Mouse (Mus musculus) hindbrain, embryonic 13.5 days (tissue): ENCODE measurements around the gene Cyp2c29. TPM values are rescaled to one million over a fixed set of nuclear protein-coding genes. Genes with fewer than 3 reads are reported as not detected.
"Not testable (repeated sequence)": the region's sequence is repeated elsewhere in the genome, so short reads cannot be mapped to it uniquely, and the experiment has no call there.

Experiments
- ATAC-seq: fragments of 200-750 bp; cut with Nextera tagmentation; 2 replicates; pipeline ENCODE4 v1.8.0; 2017; ENCODE audit warnings: moderate TSS enrichment; ENCODE audit not compliant: low FRiP score
- H3K27ac ChIP-seq: fragments of 300-500 bp; sonication (generic); 2 replicates; pipeline ENCODE4 v1.5.1; 2015; ENCODE audit warnings: inconsistent platforms, mild to moderate bottlenecking, moderate library complexity
- H3K27me3 ChIP-seq: fragments of 300-500 bp; sonication (generic); 2 replicates; pipeline ENCODE4 v1.6.1; 2015; ENCODE audit warnings: mild to moderate bottlenecking, inconsistent platforms
- H3K36me3 ChIP-seq: fragments of 300-500 bp; sonication (generic); 2 replicates; pipeline ENCODE4 v1.6.1; 2015; ENCODE audit warnings: mild to moderate bottlenecking, inconsistent platforms
- H3K4me1 ChIP-seq: fragments of 300-500 bp; sonication (generic); replicated peaks from 2 replicates; pipeline ENCODE4 v1.6.1; 2015; ENCODE audit warnings: inconsistent platforms
- H3K4me2 ChIP-seq: fragments of 300-500 bp; sonication (generic); 2 replicates; pipeline ENCODE4 v1.6.1; 2015; ENCODE audit warnings: inconsistent platforms, mild to moderate bottlenecking, moderate library complexity
- H3K4me3 ChIP-seq: fragments of 300-500 bp; sonication (generic); 2 replicates; pipeline ENCODE4 v1.5.1; 2015; ENCODE audit warnings: mild to moderate bottlenecking, inconsistent platforms
- H3K9ac ChIP-seq: fragments of 300-500 bp; sonication (generic); 2 replicates; pipeline ENCODE4 v1.6.1; 2015; ENCODE audit warnings: mild to moderate bottlenecking, inconsistent platforms
- H3K9me3 ChIP-seq: fragments of 300-500 bp; sonication (generic); 2 replicates; pipeline ENCODE4 v1.6.1; 2016; ENCODE audit warnings: inconsistent platforms
- WGBS: fragments of 180-500 bp; shearing (Covaris S2); methylation state at CpG from one replicate; pipeline ENCODE4 v1.1.7; 2015; 5-methylcytosine and 5-hydroxymethylcytosine counted together
- polyA plus RNA-seq: library from polyadenylated mRNA; unstranded; fragments of >200 nt; fragmentation: Nextera tagmentation; extraction: Ambion mirVana; gene quantifications from 2 replicates; pipeline ENCODE4 v1.2.1, GENCODE M21; 2015

Gene Cyp2c29
- not detected in 2 replicates for polyA plus RNA-seq

DNA sequence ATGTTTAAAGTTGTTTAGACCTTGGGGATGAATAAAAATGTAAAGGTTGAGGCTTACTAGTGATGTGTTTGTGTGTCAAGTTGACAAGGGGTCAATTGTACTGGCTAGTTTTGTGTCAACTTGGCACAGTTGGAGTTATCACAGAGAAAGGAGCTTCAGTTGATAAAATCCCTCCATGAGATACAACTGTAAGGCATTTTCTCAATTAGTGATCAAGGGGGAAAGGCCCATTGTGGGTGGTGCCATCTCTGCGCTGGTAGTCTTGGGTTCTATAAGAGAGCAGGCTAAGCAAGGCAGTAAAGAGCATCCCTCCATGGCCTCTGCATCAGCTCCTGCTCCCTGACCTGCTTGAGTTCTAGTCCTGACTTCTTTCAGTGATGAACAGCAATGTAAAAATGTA is at the start of gene Cyp2c29:
TSS of gene Cyp2c29 (plus strand) at position 301 of the 400 bp plus-strand sequence.
- H3K9ac ChIP-seq, H3K9me3 ChIP-seq, H3K4me3 ChIP-seq, H3K4me1 ChIP-seq, ATAC-seq, H3K27ac ChIP-seq, H3K4me2 ChIP-seq, H3K27me3 ChIP-seq, H3K36me3 ChIP-seq: not testable (repeated sequence)
- no CpG with 5 or more reads among the region's 1 CpGs for WGBS

DNA sequence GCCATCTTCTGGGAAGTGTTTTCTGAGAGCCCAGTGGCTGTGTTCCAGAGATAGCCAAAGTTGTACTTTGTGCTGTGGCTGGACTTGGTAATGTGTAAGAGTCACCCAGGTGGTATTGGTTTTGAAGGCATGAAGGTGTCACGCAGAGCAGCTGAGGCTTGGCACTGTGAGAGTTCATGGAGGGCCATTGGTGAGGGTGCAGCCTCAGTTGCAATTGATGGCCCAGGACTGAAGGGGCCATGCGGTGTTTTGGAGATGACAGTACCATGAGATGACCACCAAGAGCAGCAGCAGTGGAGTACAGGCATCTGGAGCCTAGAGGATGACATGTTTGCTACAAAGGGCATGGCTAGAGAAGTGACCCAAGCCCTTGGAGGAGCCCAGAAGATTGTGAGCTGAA is 2.2 kb upstream of the Cyp2c29 start:
- not testable (repeated sequence) for ATAC-seq, H3K27ac ChIP-seq, H3K9me3 ChIP-seq, H3K27me3 ChIP-seq, H3K4me3 ChIP-seq, H3K4me2 ChIP-seq, H3K9ac ChIP-seq, H3K36me3 ChIP-seq, H3K4me1 ChIP-seq
- 80% methylated on average over 2 of the region's 2 CpGs for WGBS

DNA sequence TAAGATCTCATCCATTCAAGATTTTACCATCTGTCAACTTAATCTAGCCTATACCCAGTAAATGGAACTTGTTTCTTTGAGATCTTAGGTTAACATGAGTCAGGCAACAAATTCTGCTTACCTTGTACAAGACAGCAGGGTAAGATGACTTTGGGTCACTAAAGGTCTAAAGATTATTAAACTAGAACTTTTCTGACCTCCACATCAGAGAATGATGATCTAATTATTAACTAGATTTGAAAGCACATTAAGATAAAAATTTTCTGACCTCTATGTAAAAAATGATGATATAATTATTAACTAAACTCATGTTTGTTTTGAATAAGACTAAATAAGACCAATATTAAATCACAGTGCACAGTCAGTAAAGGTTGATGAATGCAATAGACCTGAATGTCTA is 13.6 kb downstream of the Cyp2c29 start:
- Histone ChIP-seq H3K9me3 (peaks cover 9% of the 10 kb centered on the region; the same call in 1 of the 2 replicates), H3K27me3 (no peaks in the 10 kb centered on the region)
- no peak for ATAC-seq

DNA sequence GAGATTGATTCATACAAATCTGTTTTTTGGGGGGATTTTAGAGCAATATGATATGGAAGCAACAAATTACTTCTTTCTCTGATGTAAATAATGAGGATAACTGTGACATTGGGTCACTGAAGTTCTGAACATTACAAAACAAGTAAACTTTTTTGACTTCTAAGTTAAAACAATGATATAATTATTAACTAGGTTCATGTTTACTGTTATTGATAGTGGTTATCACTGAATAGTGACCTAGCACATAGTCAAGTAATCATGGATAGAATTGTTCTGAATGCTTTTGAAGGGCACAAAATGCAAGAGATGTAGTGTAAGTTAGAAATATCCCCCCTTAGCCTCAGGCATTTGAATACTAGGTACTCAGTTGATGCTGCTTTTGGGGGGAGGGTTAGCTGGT is 16.4 kb downstream of the Cyp2c29 start:
- Histone ChIP-seq H3K9ac (no peak overlapping the region), H3K4me3 (no peak overlapping the region), H3K4me1 (no peaks in the 10 kb centered on the region), H3K36me3 (no peaks in the 10 kb centered on the region), H3K4me2 (no peak overlapping the region), H3K9me3 (peaks cover 11% of the 10 kb centered on the region; the same call in 1 of the 2 replicates), H3K27me3 (no peaks in the 10 kb centered on the region), H3K27ac (no peak overlapping the region)
- ATAC-seq: no peak

More for the DNA sequence above, 13.6 kb downstream of the Cyp2c29 start:
- Histone ChIP-seq H3K27ac (no peak overlapping the region), H3K9ac (no peak overlapping the region), H3K4me1 (no peaks in the 10 kb centered on the region), H3K36me3 (no peaks in the 10 kb centered on the region), H3K4me3 (no peak overlapping the region), H3K4me2 (no peak overlapping the region)

DNA sequence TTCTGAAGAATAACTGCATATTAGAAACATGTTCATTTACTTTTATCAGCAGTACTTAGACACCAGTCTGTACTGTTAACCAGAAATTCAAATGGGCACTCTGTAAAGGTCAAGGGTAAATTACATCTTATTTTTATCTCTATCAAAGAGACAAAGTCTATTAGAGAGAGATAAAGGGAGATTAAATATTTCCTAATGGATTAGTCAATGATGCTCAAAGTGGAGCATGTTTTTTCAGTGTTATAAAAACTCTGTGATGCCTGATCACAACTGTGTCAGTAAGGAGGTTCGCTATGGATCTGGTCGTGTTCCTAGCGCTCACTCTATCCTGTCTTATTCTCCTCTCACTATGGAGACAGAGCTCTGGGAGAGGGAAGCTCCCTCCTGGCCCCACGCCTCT is 17.6 kb downstream of the Cyp2c29 start:
- Histone ChIP-seq H3K27ac (no peak overlapping the region), H3K4me2 (no peak overlapping the region), H3K9ac (no peak overlapping the region), H3K4me3 (no peak overlapping the region), H3K4me1 (no peaks in the 10 kb centered on the region), H3K27me3 (no peaks in the 10 kb centered on the region), H3K9me3 (peaks cover 14% of the 10 kb centered on the region; the same call in 1 of the 2 replicates), H3K36me3 (no peaks in the 10 kb centered on the region)
- WGBS: 83% methylated on average over 4 of the region's 4 CpGs
- ATAC-seq: no peak

DNA sequence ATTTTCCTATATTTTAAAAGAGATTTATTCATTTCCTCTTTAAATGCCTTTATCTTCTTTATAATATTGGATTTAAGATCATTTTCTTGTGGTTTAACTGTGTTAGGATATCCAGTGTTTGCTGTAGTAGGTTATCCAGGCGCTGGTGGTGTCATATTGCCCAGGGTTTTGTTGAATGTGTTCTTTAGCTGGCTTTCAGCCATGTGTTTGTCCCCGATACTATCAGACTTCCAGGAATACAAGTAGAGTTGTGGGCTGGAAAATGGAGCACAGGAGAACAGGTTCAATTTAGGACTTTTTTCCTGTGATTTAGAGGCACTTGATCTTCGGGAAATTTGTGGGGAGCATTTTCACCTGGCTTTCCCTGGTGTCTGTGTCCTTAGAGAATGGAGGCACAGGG is 19.8 kb downstream of the Cyp2c29 start:
- Histone ChIP-seq H3K27me3 (no peaks in the 10 kb centered on the region), H3K4me3 (no peak overlapping the region), H3K36me3 (no peaks in the 10 kb centered on the region)

More for the DNA sequence above, 19.8 kb downstream of the Cyp2c29 start:
- ATAC-seq: no peak
- H3K27ac ChIP-seq: no peak overlapping the region
- H3K9ac ChIP-seq: no peak overlapping the region
- no peaks in the 10 kb centered on the region for H3K4me1 ChIP-seq
- H3K4me2 ChIP-seq: no peak overlapping the region
- WGBS: 78% methylated on average over 3 of the region's 3 CpGs
- H3K9me3 ChIP-seq: peaks cover 10% of the 10 kb centered on the region; the same call in 1 of the 2 replicates

Other genes starting within 250 kb of the Cyp2c29 start
- gene Cyp2c65, start 208.4 kb upstream of the Cyp2c29 start, polyA plus RNA-seq: not detected in 2 replicates
- not detected in 2 replicates for gene Cyp2c66, start 155.5 kb upstream of the Cyp2c29 start, polyA plus RNA-seq
- gene Cyp2c38, start 193.7 kb downstream of the Cyp2c29 start, polyA plus RNA-seq: not detected in 2 replicates
- gene Cyp2c39, start 241.5 kb downstream of the Cyp2c29 start, polyA plus RNA-seq: not detected in 2 replicates